Comparison of ENCODE assay signal across 8 mouse cellular contexts in the genomic region with DNA sequence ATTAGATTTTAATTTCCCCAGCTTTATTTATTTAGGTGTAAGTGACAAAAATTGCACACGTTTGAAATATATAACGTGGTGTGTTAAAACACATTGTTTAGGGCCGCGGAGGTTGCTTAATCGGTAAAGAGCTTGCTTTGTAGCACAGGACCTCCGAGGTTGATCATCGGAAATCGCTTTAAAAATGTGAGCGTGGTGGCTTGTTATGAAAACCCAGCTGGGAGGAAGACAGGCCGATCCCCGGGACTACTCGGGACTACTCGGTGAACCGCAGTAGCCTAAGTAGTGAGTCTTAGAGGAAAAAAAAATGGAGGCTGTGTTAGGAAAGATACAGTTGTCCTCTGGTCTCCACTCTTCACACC. TPM values are rescaled to one million over a fixed set of nuclear protein-coding genes. Genes with fewer than 3 reads are reported as not detected.
A peak's percentile ranks its signal among the peaks of the same experiment; 100 is the strongest.
DNase-seq lines count a peak whose midpoint lies in the region; ATAC-seq and TF ChIP-seq lines count a peak whose summit lies in the region.

No protein-coding gene starts in this region.

- no peaks in the 10 kb centered on the region for H3K9me3 ChIP-seq in intestine, embryonic 16.5 days (ENCODE audit: control insufficient read depth, low read length)
- H3K9me3 ChIP-seq in neural tube, embryonic 13.5 days: no peaks in the 10 kb centered on the region

- H3K27me3 ChIP-seq in intestine, embryonic 16.5 days (replicated peaks; ENCODE audit: control insufficient read depth, insufficient read depth, low read length): no peaks in the 10 kb centered on the region
- no peaks in the 10 kb centered on the region for H3K27me3 ChIP-seq in neural tube, embryonic 13.5 days

- H3K9ac ChIP-seq in intestine, embryonic 16.5 days (ENCODE audit: low read depth, low read length): peak overlapping the region; percentile 51
- peak overlapping the region; percentile 82 for H3K9ac ChIP-seq in neural tube, embryonic 13.5 days

- ATAC-seq in intestine, embryonic 16.5 days: no peak
- no peak for ATAC-seq in neural tube, embryonic 13.5 days (ENCODE audit: low read depth)

- H3K27ac ChIP-seq in cortical plate, adult 2 months (ENCODE audit: insufficient read depth, low read length): no peak overlapping the region
- no peak overlapping the region for H3K27ac ChIP-seq in intestine, embryonic 16.5 days (ENCODE audit: low read length)
- H3K27ac ChIP-seq in neural tube, embryonic 13.5 days (replicated peaks): peak overlapping the region; percentile 76

- no peaks in the 10 kb centered on the region for H3K36me3 ChIP-seq in intestine, embryonic 16.5 days (ENCODE audit: control insufficient read depth, insufficient read depth, low read length)
- H3K36me3 ChIP-seq in neural tube, embryonic 13.5 days: peaks cover 1% of the 10 kb centered on the region

- H3K4me2 ChIP-seq in intestine, embryonic 16.5 days (ENCODE audit: low read depth, low read length): peak overlapping the region; percentile 63
- H3K4me2 ChIP-seq in neural tube, embryonic 13.5 days: peak overlapping the region; percentile 70

- WGBS in lung, adult 2 months: under 1% methylated on average over 14 of the region's 14 CpGs
- 1% methylated on average over 14 of the region's 14 CpGs for WGBS in intestine, embryonic 16.5 days
- 6% methylated on average over 14 of the region's 14 CpGs for WGBS in neural tube, embryonic 13.5 days

- H3K4me1 ChIP-seq in lung, adult 2 months (ENCODE audit: control insufficient read depth, insufficient read depth, low read length): peaks cover 6% of the 10 kb centered on the region; the same call in 1 of the 2 replicates
- H3K4me1 ChIP-seq in cortical plate, adult 2 months (ENCODE audit: control insufficient read depth, insufficient read depth, low read length): no peaks in the 10 kb centered on the region; the same call in 1 of the 2 replicates
- H3K4me1 ChIP-seq in intestine, embryonic 16.5 days (ENCODE audit: control insufficient read depth, insufficient read depth, low read length): peaks cover 7% of the 10 kb centered on the region; the same call in 1 of the 2 replicates
- H3K4me1 ChIP-seq in neural tube, embryonic 13.5 days (replicated peaks): peaks cover 28% of the 10 kb centered on the region

- peak overlapping the region; percentile 63 for H3K4me3 ChIP-seq in lung, adult 2 months (replicated peaks; ENCODE audit: extremely low read depth, low read depth, low read length)
- peak overlapping the region; percentile 77 for H3K4me3 ChIP-seq in cortical plate, adult 2 months (ENCODE audit: insufficient read depth, low read length)
- H3K4me3 ChIP-seq in intestine, embryonic 16.5 days (ENCODE audit: low read length): peak overlapping the region; percentile 55
- peak overlapping the region; percentile 69 for H3K4me3 ChIP-seq in neural tube, embryonic 13.5 days

- TF ChIP-seq POLR2A in lung, adult 2 months (IDR thresholded peaks at IDR 0.05; ENCODE audit: borderline replicate concordance, extremely low read depth, low read depth, low read length): no peak
- TF ChIP-seq POLR2A in cortical plate, adult 2 months (IDR thresholded peaks at IDR 0.05; ENCODE audit: extremely low read depth, insufficient read depth, low read length): no peak

- no peak for TF ChIP-seq CTCF in lung, adult 2 months (IDR thresholded peaks at IDR 0.05; ENCODE audit: insufficient read depth, low read length)
- TF ChIP-seq CTCF in cortical plate, adult 2 months (IDR thresholded peaks at IDR 0.05; ENCODE audit: extremely low read depth, insufficient read depth, low read length): no peak

- no peak for DNase-seq in lung, adult 2 months
- no peak for DNase-seq in lung, postnatal 10 days
- no peak for DNase-seq in frontal cortex, adult 2 months (ENCODE audit: extremely low spot score in 1 of 2, low spot score in 1 of 2)
- DNase-seq in urinary bladder, postnatal 25 days (ENCODE audit: low spot score): no peak
- DNase-seq in right cerebral cortex, adult 18-20 months: no peak

RNA-seq across cellular contexts. Expression of a gene that starts 14.8 kb away (rescaled TPM):
- 16.0 and 19.0 TPM in 2 replicates for polyA plus RNA-seq in lung, adult 2 months (2012; rRNA removed)
- 47.0 and 47.8 TPM in 2 replicates for polyA plus RNA-seq in cortical plate, adult 2 months (2012; rRNA removed)
- polyA plus RNA-seq in intestine, embryonic 16.5 days (2015; fragmentation: Nextera tagmentation; extraction: Ambion mirVana): 22.5 and 25.9 TPM in 2 replicates
- polyA plus RNA-seq in neural tube, embryonic 13.5 days (2015; fragmentation: Nextera tagmentation; extraction: Ambion mirVana): 64.0 and 69.4 TPM in 2 replicates
- 53.1 and 53.2 TPM in 2 replicates for polyA plus RNA-seq in frontal cortex, adult 2 months (2012; rRNA removed)

RNA-seq across cellular contexts. Expression of a gene that starts 15.2 kb away (rescaled TPM):
- polyA plus RNA-seq in lung, adult 2 months (2012; rRNA removed): 34.1 and 37.1 TPM in 2 replicates
- polyA plus RNA-seq in cortical plate, adult 2 months (2012; rRNA removed): 131 and 140 TPM in 2 replicates
- 35.8 and 36.4 TPM in 2 replicates for polyA plus RNA-seq in intestine, embryonic 16.5 days (2015; fragmentation: Nextera tagmentation; extraction: Ambion mirVana)
- 47.9 and 50.0 TPM in 2 replicates for polyA plus RNA-seq in neural tube, embryonic 13.5 days (2015; fragmentation: Nextera tagmentation; extraction: Ambion mirVana)
- polyA plus RNA-seq in frontal cortex, adult 2 months (2012; rRNA removed): 132 and 136 TPM in 2 replicates

RNA-seq across cellular contexts. Expression of a gene that starts 25.3 kb away (rescaled TPM):
- 56.3 and 60.6 TPM in 2 replicates for polyA plus RNA-seq in lung, adult 2 months (2012; rRNA removed)
- polyA plus RNA-seq in cortical plate, adult 2 months (2012; rRNA removed): 76.4 and 87.8 TPM in 2 replicates
- 88.5 and 90.2 TPM in 2 replicates for polyA plus RNA-seq in intestine, embryonic 16.5 days (2015; fragmentation: Nextera tagmentation; extraction: Ambion mirVana)
- 90.5 and 111 TPM in 2 replicates for polyA plus RNA-seq in neural tube, embryonic 13.5 days (2015; fragmentation: Nextera tagmentation; extraction: Ambion mirVana)
- polyA plus RNA-seq in frontal cortex, adult 2 months (2012; rRNA removed): 96.8 and 101 TPM in 2 replicates

RNA-seq across cellular contexts. Expression of a gene that starts 25.5 kb away (rescaled TPM):
- polyA plus RNA-seq in lung, adult 2 months (2012; rRNA removed): 9.2 and 16.5 TPM in 2 replicates
- polyA plus RNA-seq in cortical plate, adult 2 months (2012; rRNA removed): 1.3 and 1.8 TPM in 2 replicates
- 1.8 TPM in 2 replicates for polyA plus RNA-seq in intestine, embryonic 16.5 days (2015; fragmentation: Nextera tagmentation; extraction: Ambion mirVana)
- polyA plus RNA-seq in neural tube, embryonic 13.5 days (2015; fragmentation: Nextera tagmentation; extraction: Ambion mirVana): 8.7 and 10.0 TPM in 2 replicates
- 2.0 TPM in 2 replicates for polyA plus RNA-seq in frontal cortex, adult 2 months (2012; rRNA removed)

RNA-seq across cellular contexts. Expression of a gene that starts 37.8 kb away (rescaled TPM):
- polyA plus RNA-seq in lung, adult 2 months (2012; rRNA removed): 180 and 232 TPM in 2 replicates
- 27.6 and 31.8 TPM in 2 replicates for polyA plus RNA-seq in cortical plate, adult 2 months (2012; rRNA removed)
- 17.7 and 19.4 TPM in 2 replicates for polyA plus RNA-seq in intestine, embryonic 16.5 days (2015; fragmentation: Nextera tagmentation; extraction: Ambion mirVana)
- 2.3 and 3.3 TPM in 2 replicates for polyA plus RNA-seq in neural tube, embryonic 13.5 days (2015; fragmentation: Nextera tagmentation; extraction: Ambion mirVana)
- polyA plus RNA-seq in frontal cortex, adult 2 months (2012; rRNA removed): 19.8 and 22.8 TPM in 2 replicates
